Mouse (Mus musculus) embryonic facial prominence, embryonic 13.5 days (tissue): Measurements from ENCODE around the gene Fignl2. TPM values are rescaled to one million over a fixed set of nuclear protein-coding genes. Genes with fewer than 3 reads are reported as not detected.
A peak's percentile ranks its signal among the peaks of the same experiment; 100 is the strongest.

Experiments used
- ATAC-seq: fragments of 200-750 bp; cut with Nextera tagmentation; 2 replicates; pipeline ENCODE4 v1.8.0; 2017; ENCODE audit warnings: low read depth; ENCODE audit not compliant: insufficient number of reproducible peaks, insufficient read depth, low FRiP score, low TSS enrichment
- H3K27ac ChIP-seq: fragments of 300-500 bp; sonication (generic); 2 replicates; pipeline ENCODE4 v1.5.1; 2015; ENCODE audit warnings: moderate library complexity, mild to moderate bottlenecking, inconsistent platforms
- H3K27me3 ChIP-seq: fragments of 300-500 bp; sonication (generic); 2 replicates; pipeline ENCODE4 v1.6.1; 2015; ENCODE audit warnings: mild to moderate bottlenecking, inconsistent platforms
- H3K36me3 ChIP-seq: fragments of 300-500 bp; sonication (generic); 2 replicates; pipeline ENCODE4 v1.6.1; 2015; ENCODE audit warnings: mild to moderate bottlenecking, inconsistent platforms
- H3K4me1 ChIP-seq: fragments of 300-500 bp; sonication (generic); 2 replicates; pipeline ENCODE4 v1.6.1; 2015; ENCODE audit warnings: inconsistent platforms
- H3K4me2 ChIP-seq: fragments of 300-500 bp; sonication (generic); 2 replicates; pipeline ENCODE4 v1.6.1; 2015; ENCODE audit warnings: moderate library complexity, mild to moderate bottlenecking, inconsistent platforms
- H3K4me3 ChIP-seq: fragments of 300-500 bp; sonication (generic); 2 replicates; pipeline ENCODE4 v1.5.1; 2015; ENCODE audit warnings: mild to moderate bottlenecking, inconsistent platforms
- H3K9ac ChIP-seq: fragments of 300-500 bp; sonication (generic); 2 replicates; pipeline ENCODE4 v1.6.1; 2015; ENCODE audit warnings: mild to moderate bottlenecking, inconsistent platforms
- H3K9me3 ChIP-seq: fragments of 300-500 bp; sonication (generic); 2 replicates; pipeline ENCODE4 v1.6.1; 2016; ENCODE audit warnings: inconsistent platforms
- WGBS: fragments of 180-500 bp; shearing (Covaris S2); methylation state at CpG from one replicate; pipeline ENCODE4 v1.1.7; 2015; ENCODE audit warnings: mixed read lengths; 5-methylcytosine and 5-hydroxymethylcytosine counted together
- polyA plus RNA-seq: library from polyadenylated mRNA; unstranded; fragments of >200 nt; fragmentation: Nextera tagmentation; extraction: Ambion mirVana; gene quantifications from 2 replicates; pipeline ENCODE4 v1.2.1, GENCODE M21; 2015

The Fignl2 gene
- polyA plus RNA-seq, 1 experiment from 2014 or later, result 0.21 TPM

DNA sequence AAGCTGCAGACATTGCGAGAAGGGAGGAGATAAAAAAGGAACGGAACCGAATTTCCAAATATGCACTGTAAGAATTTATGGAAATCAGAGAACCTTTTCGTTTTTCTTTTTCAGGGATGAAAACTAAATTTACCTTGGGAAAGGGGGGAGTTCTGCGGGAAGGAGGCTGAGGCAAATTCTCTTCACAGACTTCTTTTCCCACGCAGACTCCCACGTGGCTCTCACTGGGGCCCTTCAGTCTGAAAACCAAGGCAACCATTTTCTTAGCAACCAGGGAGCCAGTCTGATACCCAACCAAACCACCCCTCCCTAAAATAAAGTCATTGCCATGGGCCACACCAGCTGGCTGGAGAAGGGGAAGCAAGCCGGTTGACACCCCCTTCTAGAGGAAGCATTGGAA is 72.7 kb downstream of the Fignl2 start:
- ATAC-seq, result no peak
- Histone ChIP-seq H3K9me3 (no peaks in the 10 kb centered on the region), H3K36me3 (no peaks in the 10 kb centered on the region), H3K4me2 (no peak overlapping the region), H3K9ac (no peak overlapping the region), H3K4me3 (no peak overlapping the region), H3K4me1 (peaks cover 13% of the 10 kb centered on the region), H3K27me3 (no peaks in the 10 kb centered on the region), H3K27ac (no peak overlapping the region)
- 80% methylated on average over 8 of the region's 8 CpGs for WGBS

DNA sequence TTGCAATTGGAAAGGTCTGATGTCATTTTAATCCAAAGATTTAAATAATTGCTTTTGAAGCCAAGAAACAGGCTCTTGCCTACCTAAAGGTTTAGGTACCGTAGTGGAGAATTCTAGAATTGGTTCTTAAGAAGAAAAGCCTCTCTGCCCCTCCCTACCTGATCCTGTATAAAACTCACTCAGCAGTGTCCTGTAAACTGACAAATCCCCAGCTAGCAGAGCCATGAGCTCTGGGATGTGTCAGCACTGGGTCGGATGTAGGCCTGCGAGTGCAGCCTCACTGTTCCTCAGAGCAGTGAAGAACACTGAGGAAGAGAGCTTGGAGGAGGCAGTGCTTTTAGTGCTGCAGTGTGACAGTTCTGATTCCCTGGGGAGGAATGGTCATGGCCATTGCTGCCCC is 73.8 kb downstream of the Fignl2 start:
- WGBS, result 54% methylated on average over 3 of the region's 3 CpGs
- 0 out of 2 replicates have a peak overlapping the region, but pooled peaks have one; percentile 11 for H3K9ac ChIP-seq
- no peak overlapping the region for H3K27ac ChIP-seq
- no peak overlapping the region for H3K4me2 ChIP-seq
- no peaks in the 10 kb centered on the region for H3K9me3 ChIP-seq
- no peaks in the 10 kb centered on the region for H3K27me3 ChIP-seq
- H3K36me3 ChIP-seq, result no peaks in the 10 kb centered on the region
- ATAC-seq, result no peak
- H3K4me1 ChIP-seq, result peaks cover 13% of the 10 kb centered on the region
- no peak overlapping the region for H3K4me3 ChIP-seq

DNA sequence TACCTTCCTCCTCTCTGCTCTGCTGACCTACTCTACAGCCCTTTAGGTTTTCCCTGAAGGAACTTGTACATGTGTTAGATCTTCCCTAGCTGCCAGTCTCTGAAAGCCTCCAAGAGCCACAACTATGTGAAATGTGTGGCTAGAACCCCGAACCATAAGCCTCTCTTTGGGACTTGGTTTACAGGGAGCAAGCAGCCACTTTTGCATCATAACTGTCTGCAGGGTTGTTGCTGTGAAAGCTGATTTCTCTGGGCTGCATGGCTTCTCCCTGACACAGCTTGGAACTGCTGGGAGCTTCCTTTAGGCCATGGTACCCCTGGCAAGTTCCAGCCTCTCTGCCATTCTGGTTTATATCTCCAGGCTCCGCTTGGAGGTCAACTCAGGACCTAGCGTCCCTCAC is 75.9 kb downstream of the Fignl2 start:
- Histone ChIP-seq H3K36me3 (no peaks in the 10 kb centered on the region), H3K27ac (no peak overlapping the region), H3K4me1 (peaks cover 8% of the 10 kb centered on the region), H3K9ac (no peak overlapping the region), H3K4me3 (no peak overlapping the region), H3K4me2 (no peak overlapping the region), H3K27me3 (no peaks in the 10 kb centered on the region), H3K9me3 (no peaks in the 10 kb centered on the region)
- 89% methylated on average over 3 of the region's 3 CpGs for WGBS
- ATAC-seq, result no peak

DNA sequence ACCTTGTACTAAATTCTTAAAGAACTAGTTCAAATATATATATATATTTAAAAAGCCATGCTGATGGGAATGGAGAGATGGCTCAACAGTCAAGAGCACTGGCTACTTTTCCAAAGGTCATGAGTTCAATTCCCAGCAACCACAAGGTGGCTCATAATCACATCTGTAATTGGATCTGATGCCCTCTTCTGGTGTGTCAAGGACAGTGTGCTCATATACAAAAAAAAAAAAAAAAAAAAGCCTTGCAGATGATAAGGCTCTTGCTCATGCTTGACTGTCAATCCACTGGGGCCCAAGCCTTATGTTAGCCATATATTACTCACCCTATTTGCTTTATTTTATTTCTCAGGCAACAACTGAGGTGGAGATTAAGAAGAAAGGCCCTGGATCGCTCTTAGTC is 76.7 kb downstream of the Fignl2 start:
- H3K36me3 ChIP-seq, result no peaks in the 10 kb centered on the region
- peaks cover under 1% of the 10 kb centered on the region; the same call in 1 of the 2 replicates for H3K4me1 ChIP-seq
- no peaks in the 10 kb centered on the region for H3K27me3 ChIP-seq
- H3K27ac ChIP-seq, result no peak overlapping the region
- H3K9me3 ChIP-seq, result no peaks in the 10 kb centered on the region
- H3K4me2 ChIP-seq, result no peak overlapping the region
- no peak overlapping the region for H3K4me3 ChIP-seq
- H3K9ac ChIP-seq, result no peak overlapping the region
- 98% methylated on average over 1 of the region's 1 CpGs for WGBS
- ATAC-seq, result no peak

Other genes starting within 250 kb of the Fignl2 start
- 8.2 and 8.6 TPM in 2 replicates for gene Scn8a, start 208.7 kb downstream of the Fignl2 start, polyA plus RNA-seq
- not detected in 2 replicates for gene Gm47841, start 31.2 kb downstream of the Fignl2 start, polyA plus RNA-seq
- not detected in 2 replicates for gene Ankrd33, start 37.2 kb upstream of the Fignl2 start, polyA plus RNA-seq
- 9.9 and 10.1 TPM in 2 replicates for gene Acvrl1, start 50.0 kb upstream of the Fignl2 start, polyA plus RNA-seq
- gene Acvr1b, start 95.5 kb upstream of the Fignl2 start, polyA plus RNA-seq, result 8.0 TPM in 2 replicates
- gene Grasp, start 145.6 kb upstream of the Fignl2 start, polyA plus RNA-seq, result 7.4 and 8.0 TPM in 2 replicates
- 9.1 and 9.5 TPM in 2 replicates for gene Nr4a1, start 175.7 kb upstream of the Fignl2 start, polyA plus RNA-seq
- gene Atg101, start 205.7 kb upstream of the Fignl2 start, polyA plus RNA-seq, result 65.9 and 68.4 TPM in 2 replicates
- gene 6030408B16Rik, start 214.6 kb upstream of the Fignl2 start, polyA plus RNA-seq, result 0.56 and 0.60 TPM in 2 replicates